Mouse (Mus musculus) lung, embryonic 14.5 days (tissue): ENCODE data around the gene Lars2. TPM values are rescaled to one million over a fixed set of nuclear protein-coding genes. Genes with fewer than 3 reads are reported as not detected.

Experiments used
- ATAC-seq: fragments of 200-750 bp; cut with Nextera tagmentation; 2 replicates; pipeline ENCODE4 v1.8.0; 2017; ENCODE audit warnings: mild to moderate bottlenecking, moderate TSS enrichment, moderate library complexity; ENCODE audit not compliant: insufficient read depth
- DNase-seq: peaks from one replicate; pipeline ENCODE4 v3.0.0-alpha.2; 2015
- H3K27ac ChIP-seq: fragments of 300-500 bp; sonication (generic); 2 replicates; pipeline ENCODE4 v1.5.1; 2014; ENCODE audit warnings: low read depth, mild to moderate bottlenecking, moderate library complexity
- H3K27me3 ChIP-seq: fragments of 300-500 bp; sonication (generic); 2 replicates; pipeline ENCODE4 v1.6.1; 2014; ENCODE audit warnings: low read length, control low read depth; ENCODE audit not compliant: insufficient read depth
- H3K36me3 ChIP-seq: fragments of 300-500 bp; sonication (generic); 2 replicates; pipeline ENCODE4 v1.6.1; 2014; ENCODE audit warnings: control low read depth; ENCODE audit not compliant: insufficient read depth
- H3K4me1 ChIP-seq: fragments of 300-500 bp; sonication (generic); 2 replicates; pipeline ENCODE4 v1.6.1; 2014; ENCODE audit warnings: antibody characterized with exemption, control low read depth; ENCODE audit not compliant: insufficient read depth
- H3K4me2 ChIP-seq: fragments of 300-500 bp; sonication (generic); 2 replicates; pipeline ENCODE4 v1.6.1; 2014; ENCODE audit warnings: mild to moderate bottlenecking
- H3K4me3 ChIP-seq: fragments of 300-500 bp; sonication (generic); 2 replicates; pipeline ENCODE4 v1.5.1; 2014; ENCODE audit warnings: low read depth, low read length
- H3K9ac ChIP-seq: fragments of 300-500 bp; sonication (generic); 2 replicates; pipeline ENCODE4 v1.6.1; 2014
- H3K9me3 ChIP-seq: fragments of 300-500 bp; sonication (generic); 2 replicates; pipeline ENCODE4 v1.6.1; 2016; ENCODE audit warnings: low read depth, low read length, control low read depth
- CTCF ChIP-seq: IDR thresholded peaks from 2 replicates; pipeline ENCODE4 v1.5.1; 2016; ENCODE audit warnings: antibody characterized with exemption, low read depth
- WGBS: fragments of 180-500 bp; shearing (Covaris S2); extraction: QIAGEN DNeasy Blood & Tissue Kit; methylation state at CpG from one replicate; pipeline ENCODE4 v1.1.7; 2014; 5-methylcytosine and 5-hydroxymethylcytosine counted together
- polyA plus RNA-seq: library from polyadenylated mRNA; unstranded; fragments of >200 nt; fragmentation: Nextera tagmentation; extraction: Ambion mirVana; gene quantifications from 2 replicates; pipeline ENCODE4 v1.2.1, GENCODE M21; 2014

Lars2 gene
- polyA plus RNA-seq, 1 experiment from 2014 or later = 1,263 TPM

DNA sequence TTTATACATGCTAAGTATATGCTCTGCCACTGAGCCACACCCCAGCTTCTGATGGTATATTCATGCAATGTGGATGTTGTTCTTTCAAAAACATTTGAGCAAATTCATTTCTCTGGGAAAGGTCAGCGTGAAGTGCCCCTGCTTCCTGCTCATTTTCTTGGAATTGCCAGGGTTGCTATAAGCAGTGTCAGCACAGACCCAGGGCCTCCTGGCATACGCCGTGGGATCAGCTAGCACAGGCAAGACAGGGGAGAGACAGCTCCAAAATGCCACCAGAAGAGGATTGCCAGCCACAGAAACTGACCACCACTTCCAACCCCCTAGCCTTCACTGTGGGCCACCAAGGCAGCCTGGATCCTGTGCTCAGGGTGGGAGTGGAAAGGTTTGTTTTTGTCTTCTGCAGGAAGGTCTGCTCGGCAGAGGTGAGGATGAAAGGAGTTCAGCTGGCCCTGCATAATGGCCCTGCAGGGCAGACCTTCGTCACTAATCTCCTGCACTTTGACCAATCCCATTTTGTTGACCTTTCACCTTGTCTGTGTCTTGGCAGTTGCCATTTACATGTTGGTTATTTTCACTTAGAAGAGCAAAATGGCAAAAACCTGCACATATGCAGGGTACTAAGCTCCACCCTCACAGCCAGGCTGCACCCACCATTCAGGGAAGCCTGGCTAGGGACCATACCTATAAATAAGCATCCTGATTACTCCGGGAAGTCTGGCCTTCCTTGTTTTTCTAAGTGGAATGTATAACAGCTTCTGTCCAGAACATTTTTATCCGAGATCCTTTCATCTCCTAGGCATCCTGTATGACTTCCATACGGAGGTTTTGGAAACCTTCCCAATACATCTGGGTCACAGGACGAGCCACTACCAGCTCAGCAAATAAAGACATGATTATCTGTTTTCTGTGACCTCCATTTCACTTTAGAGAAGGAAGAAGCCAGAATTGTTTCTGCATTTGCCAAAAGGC is 90.2 kb downstream of the Lars2 start:
- Histone ChIP-seq H3K27ac (peak overlapping the region; percentile 82; the same call in 1 of the 2 replicates), H3K4me3 (no peak overlapping the region), H3K4me1 (peaks cover 8% of the 10 kb centered on the region; the same call in 1 of the 2 replicates), H3K9ac (peak overlapping the region; percentile 16; the same call in 1 of the 2 replicates), H3K4me2 (no peak overlapping the region), H3K27me3 (no peaks in the 10 kb centered on the region), H3K36me3 (peaks cover 36% of the 10 kb centered on the region), H3K9me3 (no peaks in the 10 kb centered on the region)
- no peak; the same call in 1 of the 2 replicates for ATAC-seq
- WGBS = 32% methylated on average over 9 of the region's 9 CpGs
- no peak for TF ChIP-seq CTCF
- DNase-seq = peak; percentile 76

DNA sequence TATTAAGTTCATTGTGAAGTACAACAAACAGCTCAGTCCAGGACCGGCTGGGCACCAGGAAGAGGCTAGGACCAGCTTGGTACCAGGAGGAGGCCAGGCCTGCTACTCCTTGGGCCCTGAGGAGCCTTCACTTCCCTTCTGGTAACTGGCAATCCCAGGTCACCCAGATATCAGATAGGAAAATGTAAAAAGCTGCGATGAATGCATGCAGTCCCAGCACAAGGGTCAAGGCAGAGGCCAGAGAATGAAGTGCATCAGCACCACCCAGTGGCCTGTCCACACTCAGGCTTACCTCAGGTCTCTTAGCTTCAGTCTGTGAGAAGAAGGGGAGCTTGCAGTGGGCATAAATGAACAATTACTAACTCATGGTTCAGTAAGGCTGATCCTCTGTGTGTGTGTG is 90.9 kb downstream of the Lars2 start:
- WGBS = 38% methylated on average over 2 of the region's 2 CpGs

DNA sequence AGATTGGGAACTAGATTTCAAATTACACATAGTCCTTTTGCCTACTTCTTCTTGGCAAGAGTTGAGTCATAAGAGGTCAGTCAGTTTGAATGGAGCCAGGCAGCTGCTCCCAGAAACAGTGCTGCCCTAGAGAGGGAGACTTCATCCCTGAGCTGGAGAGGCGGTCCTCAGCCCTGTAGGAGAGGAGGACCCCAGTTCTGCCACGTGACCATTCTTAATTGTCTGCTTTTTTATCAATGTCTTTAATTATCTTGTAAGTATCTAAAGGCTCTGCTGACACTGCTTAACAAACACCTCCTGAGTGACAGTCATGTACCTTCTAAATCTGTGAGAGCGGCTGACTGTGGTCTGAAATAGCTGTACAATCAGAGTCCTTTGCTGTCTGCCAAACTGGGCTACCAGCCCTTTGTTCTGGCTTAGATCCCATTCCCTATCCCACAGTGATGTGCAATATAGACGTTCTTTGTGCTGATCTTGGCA is 100.5 kb downstream of the Lars2 start:
- 70% methylated on average over 4 of the region's 4 CpGs for WGBS
- H3K27ac ChIP-seq = no peak overlapping the region
- ATAC-seq = peak; percentile 56
- H3K9me3 ChIP-seq = no peaks in the 10 kb centered on the region
- H3K4me1 ChIP-seq = no peaks in the 10 kb centered on the region
- H3K4me2 ChIP-seq = no peak overlapping the region
- no peaks in the 10 kb centered on the region for H3K27me3 ChIP-seq
- H3K36me3 ChIP-seq = no peaks in the 10 kb centered on the region; the same call in 1 of the 2 replicates
- H3K9ac ChIP-seq = no peak overlapping the region
- H3K4me3 ChIP-seq = no peak overlapping the region
- TF ChIP-seq CTCF = no peak
- no peak for DNase-seq

More for the DNA sequence above, 90.9 kb downstream of the Lars2 start:
- Histone ChIP-seq H3K4me3 (no peak overlapping the region), H3K4me2 (no peak overlapping the region), H3K36me3 (peaks cover 36% of the 10 kb centered on the region), H3K9me3 (no peaks in the 10 kb centered on the region), H3K4me1 (peaks cover 8% of the 10 kb centered on the region; the same call in 1 of the 2 replicates), H3K9ac (no peak overlapping the region), H3K27me3 (no peaks in the 10 kb centered on the region), H3K27ac (peak overlapping the region; percentile 25; the same call in 1 of the 2 replicates)
- ATAC-seq = no peak
- peak; percentile 67 for DNase-seq
- TF ChIP-seq CTCF = peak; percentile 54

DNA sequence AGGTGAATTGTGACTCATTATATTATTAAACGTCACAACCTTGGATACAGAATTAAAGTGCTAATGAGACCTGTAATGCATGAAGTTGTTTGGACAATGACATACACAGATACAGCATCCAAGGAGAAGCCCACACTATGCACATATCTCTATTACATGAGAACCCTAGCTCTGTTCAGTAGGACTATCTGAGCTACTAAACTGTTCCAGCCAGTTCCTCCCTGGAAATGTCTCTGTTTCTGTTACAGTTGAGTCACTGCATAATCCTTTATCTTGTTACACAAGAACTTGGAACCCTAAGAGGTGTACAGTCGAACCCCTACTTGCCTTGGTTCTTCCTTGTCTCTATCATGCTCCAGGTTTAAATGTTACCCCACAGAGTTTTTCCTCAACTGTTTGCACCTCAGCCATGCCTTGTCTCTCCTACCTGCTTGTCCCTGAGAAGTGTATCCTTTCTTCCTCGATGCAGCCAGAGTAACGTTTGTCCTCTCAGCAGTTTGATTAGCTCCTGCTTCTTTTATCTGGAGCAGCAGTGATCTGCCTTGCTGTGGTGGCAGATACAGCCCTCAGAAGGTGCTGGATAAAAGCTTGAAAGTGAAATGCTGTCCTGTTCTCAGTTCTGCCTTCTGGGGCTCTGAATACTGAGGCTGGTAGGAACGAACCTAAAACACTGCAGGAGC is 101.8 kb downstream of the Lars2 start:
- Histone ChIP-seq H3K4me2 (no peak overlapping the region), H3K4me1 (no peaks in the 10 kb centered on the region), H3K4me3 (no peak overlapping the region), H3K9me3 (no peaks in the 10 kb centered on the region), H3K27me3 (no peaks in the 10 kb centered on the region), H3K9ac (no peak overlapping the region), H3K27ac (no peak overlapping the region), H3K36me3 (no peaks in the 10 kb centered on the region; the same call in 1 of the 2 replicates)
- WGBS = 49% methylated on average over 5 of the region's 5 CpGs
- ATAC-seq = no peak
- TF ChIP-seq CTCF = no peak
- DNase-seq = no peak

DNA sequence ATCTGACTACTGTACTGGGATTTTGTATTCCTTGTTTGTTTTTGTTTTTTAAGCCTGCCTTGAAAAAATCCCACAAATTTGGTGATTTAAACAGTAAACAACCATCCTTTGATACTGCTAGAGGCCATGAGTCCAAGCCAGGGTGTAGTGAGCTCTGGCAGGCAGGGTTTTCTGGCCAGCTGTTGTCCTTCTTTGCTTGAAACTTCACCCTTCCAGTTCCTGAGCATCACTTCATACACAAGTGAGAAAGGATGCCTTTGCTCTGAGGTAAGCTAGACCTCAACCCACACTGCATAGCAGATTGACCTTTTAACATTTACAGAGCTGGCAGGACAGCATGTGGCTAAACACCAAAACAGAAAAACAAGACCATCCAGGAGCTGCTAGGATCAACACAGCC is 102.4 kb downstream of the Lars2 start:
- no peak for DNase-seq

DNA sequence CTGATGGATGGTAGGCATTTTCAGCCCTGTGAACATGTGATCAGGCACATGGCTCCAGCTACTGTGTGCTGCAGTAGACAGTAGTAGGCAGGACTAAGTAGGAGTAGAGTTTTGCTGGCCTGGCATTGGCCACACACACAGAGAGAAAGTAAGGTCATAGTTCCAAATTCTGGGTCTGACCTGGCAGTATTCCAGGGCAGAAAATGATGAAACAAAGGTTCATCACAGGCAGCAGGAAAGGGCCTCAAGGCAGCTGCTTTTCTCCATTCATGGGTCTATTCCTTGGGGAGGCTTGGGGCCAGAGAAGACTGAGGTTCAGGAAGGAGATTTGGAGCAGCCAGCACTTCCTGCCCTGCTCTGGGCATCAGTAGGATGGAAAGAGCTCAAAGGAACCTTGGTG is 106.7 kb downstream of the Lars2 start:
- TF ChIP-seq CTCF = no peak
- Histone ChIP-seq H3K4me1 (no peaks in the 10 kb centered on the region), H3K27ac (no peak overlapping the region), H3K4me3 (no peak overlapping the region), H3K4me2 (no peak overlapping the region), H3K36me3 (no peaks in the 10 kb centered on the region), H3K9me3 (no peaks in the 10 kb centered on the region), H3K27me3 (no peaks in the 10 kb centered on the region), H3K9ac (no peak overlapping the region)
- ATAC-seq = no peak
- no peak for DNase-seq

More for the DNA sequence above, 102.4 kb downstream of the Lars2 start:
- TF ChIP-seq CTCF = no peak
- no peak overlapping the region for H3K27ac ChIP-seq
- H3K4me1 ChIP-seq = no peaks in the 10 kb centered on the region
- no peak overlapping the region for H3K4me3 ChIP-seq
- H3K4me2 ChIP-seq = no peak overlapping the region
- no peak overlapping the region for H3K9ac ChIP-seq
- no peaks in the 10 kb centered on the region for H3K27me3 ChIP-seq
- ATAC-seq = no peak
- H3K36me3 ChIP-seq = no peaks in the 10 kb centered on the region; the same call in 1 of the 2 replicates
- H3K9me3 ChIP-seq = no peaks in the 10 kb centered on the region

DNA sequence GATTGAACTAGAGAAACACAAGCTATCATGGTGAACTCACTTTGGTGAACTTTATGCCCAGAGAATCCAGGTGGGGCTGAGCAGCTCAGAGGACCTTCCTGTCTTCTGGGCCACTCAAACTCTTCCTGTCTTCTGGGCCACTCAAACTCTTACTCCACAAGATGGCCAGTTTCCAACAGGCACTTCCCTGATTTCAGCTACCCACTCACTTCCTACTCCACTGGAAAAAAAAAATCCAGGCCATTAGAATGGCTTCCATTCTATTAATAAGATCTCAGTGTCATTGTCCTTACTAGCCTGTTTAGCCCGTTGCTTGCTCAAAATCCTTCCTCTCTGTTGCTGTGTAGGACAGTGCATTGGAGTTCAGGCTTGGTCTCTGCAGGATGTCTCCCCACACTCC is 108.8 kb downstream of the Lars2 start:
- H3K4me1 ChIP-seq = peaks cover 11% of the 10 kb centered on the region
- no peak overlapping the region for H3K4me3 ChIP-seq
- peak; percentile 34 for DNase-seq
- no peaks in the 10 kb centered on the region for H3K9me3 ChIP-seq
- no peak for TF ChIP-seq CTCF
- H3K27ac ChIP-seq = peak overlapping the region; percentile 51; the same call in 1 of the 2 replicates
- no peak overlapping the region for H3K9ac ChIP-seq
- ATAC-seq = no peak
- H3K36me3 ChIP-seq = 0 out of 2 replicates have a peak, but pooled peaks cover 7% of the 10 kb centered on the region
- H3K27me3 ChIP-seq = no peaks in the 10 kb centered on the region
- H3K4me2 ChIP-seq = no peak overlapping the region
- WGBS = 72% methylated on average over 1 of the region's 1 CpGs
